Mouse (Mus musculus) thymus, postnatal 0 days (tissue): ENCODE results near the gene Rapgef4. TPM values are rescaled to one million over a fixed set of nuclear protein-coding genes. Genes with fewer than 3 reads are reported as not detected.

Experiments
- DNase-seq: peaks from one replicate; pipeline ENCODE4 v3.0.0-alpha.2; 2015; ENCODE audit warnings: low spot score
- polyA plus RNA-seq: library from polyadenylated mRNA; unstranded; fragments of >200 nt; fragmentation: Nextera tagmentation; extraction: Ambion mirVana; gene quantifications from 2 replicates; pipeline ENCODE4 v1.2.1, GENCODE M21; 2015

Rapgef4 gene
- 4.2 and 4.4 TPM in 2 replicates for polyA plus RNA-seq

GRCm38 (mm10) chr2:71980771-71981342 is at the start of gene Rapgef4:
Rapgef4 (plus strand) TSS chr2:71981240.
- DNase-seq = no peak

- DNase-seq = no peak
Observed at GRCm38 (mm10) chr2:71934046-71934445, 47.0 kb upstream of the Rapgef4 start.

- DNase-seq = no peak
Observed at GRCm38 (mm10) chr2:71936711-71937110, 44.3 kb upstream of the Rapgef4 start.

GRCm38 (mm10) chr2:71937649-71938308 is 43.3 kb upstream of the Rapgef4 start:
- DNase-seq = no peak

DNA sequence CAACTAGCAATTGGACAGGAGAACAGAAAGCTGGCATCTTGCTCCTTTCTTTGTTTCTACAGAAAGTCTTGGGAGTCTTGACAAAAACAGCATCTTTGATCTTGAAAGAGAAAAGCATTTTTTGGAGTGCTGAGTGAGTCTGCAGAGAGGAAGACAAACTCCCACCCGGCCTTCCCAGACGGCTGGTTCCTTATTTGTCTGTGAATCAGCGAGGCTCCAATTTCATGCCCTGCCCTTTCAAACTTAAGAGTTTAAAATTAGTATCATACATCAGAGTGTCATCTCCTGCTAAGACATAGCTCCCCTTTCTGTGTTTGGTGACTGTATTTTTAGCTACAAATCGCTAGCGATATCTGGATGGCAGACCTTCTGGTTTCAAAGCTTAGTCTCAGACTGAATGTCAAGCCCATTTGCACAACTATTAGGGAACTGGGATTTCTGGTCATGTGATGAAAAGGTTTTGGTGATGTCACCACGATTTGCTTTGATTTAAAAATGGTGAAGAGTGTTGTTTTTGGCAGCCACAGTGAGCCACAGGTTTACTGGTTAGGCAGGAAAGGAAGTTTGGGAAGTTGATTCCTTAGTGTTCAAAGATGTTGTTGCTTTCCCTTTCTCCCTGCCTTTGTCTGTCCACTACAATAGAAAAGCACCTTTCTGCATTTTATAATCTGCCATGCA is 42.2 kb upstream of the Rapgef4 start:
- DNase-seq = no peak

DNA sequence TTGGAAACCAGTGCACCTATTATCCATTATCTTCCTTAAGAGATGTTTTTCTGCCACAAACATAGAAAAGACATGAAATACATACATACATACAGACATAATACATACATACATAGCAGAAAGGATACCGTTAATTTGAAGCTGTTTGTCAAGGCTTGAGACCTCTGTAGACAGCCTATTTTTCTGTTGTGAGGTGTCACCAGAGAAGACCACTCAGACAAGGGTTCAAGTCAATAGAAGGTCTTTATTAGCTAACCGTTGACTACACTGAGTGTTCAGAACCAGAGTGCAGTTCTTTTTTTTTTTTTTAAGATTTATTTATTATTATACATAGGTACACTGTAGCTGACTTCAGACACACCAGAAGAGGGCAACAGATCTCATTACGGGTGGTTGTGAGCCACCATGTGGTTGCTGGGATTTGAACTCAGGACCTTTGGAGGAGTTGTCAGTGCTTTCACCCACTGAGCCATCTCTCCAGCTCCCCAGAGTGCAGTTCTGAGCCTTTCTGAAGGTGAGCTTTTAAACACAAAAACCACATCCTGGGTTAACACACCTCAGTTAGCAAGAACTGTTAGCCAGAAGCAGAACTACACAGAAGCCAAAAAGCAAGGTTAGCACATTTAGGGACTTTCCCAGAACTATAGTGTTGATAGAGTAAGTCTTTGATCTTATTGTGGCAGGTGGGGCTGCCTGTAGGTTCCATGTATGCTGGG is 39.9 kb upstream of the Rapgef4 start:
- DNase-seq = peak; percentile 66

- no peak for DNase-seq
Observed at GRCm38 (mm10) chr2:71941721-71942087, 39.3 kb upstream of the Rapgef4 start.

GRCm38 (mm10) chr2:71951212-71951611 is 29.8 kb upstream of the Rapgef4 start:
- no peak for DNase-seq

DNA sequence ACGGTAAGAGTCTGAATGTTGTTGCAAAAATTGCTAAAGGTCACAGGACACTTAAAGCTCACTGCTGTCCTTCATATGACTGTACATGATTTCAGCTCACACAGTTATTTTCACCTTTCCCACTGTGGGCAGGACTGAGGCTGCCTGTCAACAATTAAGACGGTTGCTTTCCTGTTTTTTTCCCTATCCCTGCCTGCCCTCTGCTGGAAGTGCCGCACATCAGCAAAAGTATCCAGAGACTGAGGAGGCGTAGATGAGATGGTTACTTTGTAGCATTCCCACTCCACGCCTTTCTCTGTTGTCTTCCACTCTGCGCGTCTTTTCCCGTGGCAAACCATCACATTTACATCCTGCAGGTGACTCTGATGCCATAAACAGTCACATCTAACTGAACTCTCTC is 25.4 kb upstream of the Rapgef4 start:
- DNase-seq = peak; percentile 29

DNA sequence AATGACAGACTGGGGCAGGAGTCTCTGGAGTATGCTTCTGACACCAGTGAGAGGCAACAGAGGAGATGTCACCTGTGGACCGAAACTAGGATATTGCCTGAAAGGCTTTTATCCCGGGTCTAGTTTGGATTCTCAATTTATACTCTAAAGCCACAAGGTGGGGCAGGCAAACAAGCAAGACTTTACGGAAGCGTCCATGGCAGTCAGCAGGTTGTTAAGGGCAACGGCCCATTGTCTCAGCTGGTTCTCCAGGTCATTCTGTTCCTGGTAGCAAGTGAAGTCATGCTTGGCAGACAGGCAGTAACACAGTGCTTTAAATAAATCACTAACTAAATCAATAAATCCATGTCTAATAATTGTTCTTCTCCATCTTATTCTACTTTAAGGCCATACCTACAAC is 24.6 kb upstream of the Rapgef4 start:
- no peak for DNase-seq

GRCm38 (mm10) chr2:71957951-71958350 is 23.1 kb upstream of the Rapgef4 start:
- no peak for DNase-seq

- no peak for DNase-seq
Observed at GRCm38 (mm10) chr2:71958393-71958792, 22.6 kb upstream of the Rapgef4 start.

- DNase-seq = no peak
Observed at GRCm38 (mm10) chr2:71964216-71964615, 16.8 kb upstream of the Rapgef4 start.

DNA sequence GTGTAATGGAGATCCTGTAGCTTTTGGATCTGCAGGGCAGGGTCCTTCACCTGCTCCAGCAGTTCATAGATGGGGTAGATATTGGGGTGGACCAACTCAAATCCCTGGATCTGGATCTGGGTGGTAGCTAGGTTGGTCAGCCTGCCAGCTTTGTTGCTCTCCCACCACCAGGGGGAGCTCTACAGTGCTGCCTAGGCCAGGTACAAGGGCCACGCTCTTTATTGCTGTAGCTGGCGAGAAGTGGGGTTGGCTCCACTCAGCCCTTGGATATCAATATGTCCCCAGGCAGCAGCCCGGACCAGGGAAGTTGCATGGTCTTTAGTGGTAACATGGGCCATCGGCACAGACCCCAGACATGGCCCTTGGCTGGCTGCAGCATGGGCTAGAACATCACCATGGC is 15.6 kb upstream of the Rapgef4 start:
- DNase-seq = peak; percentile 60

DNA sequence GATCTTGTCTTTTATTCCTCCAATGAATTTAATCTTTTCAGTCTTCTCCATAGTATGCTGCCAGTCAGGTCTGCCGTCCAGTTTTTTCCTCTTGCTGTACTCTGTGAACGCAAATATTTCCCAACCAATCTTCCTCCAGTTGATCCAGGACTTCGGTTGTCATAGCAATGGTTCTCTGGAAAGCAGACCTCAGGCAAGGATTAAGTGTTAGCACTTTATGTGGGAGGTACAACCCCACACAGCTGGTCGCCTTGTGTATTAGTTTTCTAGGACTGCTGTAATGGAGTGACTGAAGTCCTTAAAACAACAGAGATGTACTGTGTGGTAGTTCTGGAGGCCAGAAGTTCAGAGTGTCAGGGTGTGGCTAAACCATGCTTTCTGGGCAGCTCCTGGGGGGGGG is 14.3 kb upstream of the Rapgef4 start:
- no peak for DNase-seq

- no peak for DNase-seq
Observed at GRCm38 (mm10) chr2:71967855-71968254, 13.2 kb upstream of the Rapgef4 start.

GRCm38 (mm10) chr2:71973646-71974045 is 7.4 kb upstream of the Rapgef4 start:
- DNase-seq = no peak

DNA sequence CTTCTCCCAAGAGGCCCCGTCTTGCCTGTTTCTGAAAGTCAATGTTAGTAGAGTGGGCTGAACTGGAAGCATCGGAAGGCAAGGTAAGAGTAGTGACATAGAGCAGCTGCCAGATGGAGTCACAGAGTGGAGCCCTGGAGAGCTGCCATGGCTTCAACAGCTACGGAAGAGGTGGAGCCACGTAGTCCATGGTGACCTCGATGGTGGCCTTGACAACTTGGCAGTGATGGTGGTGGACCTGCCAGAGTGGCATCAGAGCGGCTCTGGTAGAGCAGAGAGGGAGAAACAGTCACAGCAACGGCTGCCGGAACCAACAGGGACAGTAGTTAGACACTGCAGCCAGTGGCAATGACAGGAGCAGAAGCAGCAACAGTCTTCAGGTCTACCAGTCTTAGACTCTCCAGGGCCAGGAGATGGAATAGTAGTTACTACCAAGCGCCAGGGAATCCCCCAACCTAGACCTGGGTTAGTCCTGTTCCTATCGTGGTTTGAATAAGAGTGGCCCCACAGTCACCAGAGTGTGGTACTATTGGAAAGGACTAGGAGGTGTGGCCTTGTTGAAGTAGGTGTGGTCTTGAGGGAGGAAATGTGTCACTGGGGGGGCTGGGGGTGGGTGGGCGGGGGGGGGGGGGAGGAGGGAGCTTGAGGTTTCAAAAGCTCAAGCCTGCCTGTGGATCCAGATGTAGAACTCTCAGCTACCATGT is 6.7 kb upstream of the Rapgef4 start:
- no peak for DNase-seq

- no peak for DNase-seq
Observed at GRCm38 (mm10) chr2:71979981-71980380, 1.1 kb upstream of the Rapgef4 start.

DNA sequence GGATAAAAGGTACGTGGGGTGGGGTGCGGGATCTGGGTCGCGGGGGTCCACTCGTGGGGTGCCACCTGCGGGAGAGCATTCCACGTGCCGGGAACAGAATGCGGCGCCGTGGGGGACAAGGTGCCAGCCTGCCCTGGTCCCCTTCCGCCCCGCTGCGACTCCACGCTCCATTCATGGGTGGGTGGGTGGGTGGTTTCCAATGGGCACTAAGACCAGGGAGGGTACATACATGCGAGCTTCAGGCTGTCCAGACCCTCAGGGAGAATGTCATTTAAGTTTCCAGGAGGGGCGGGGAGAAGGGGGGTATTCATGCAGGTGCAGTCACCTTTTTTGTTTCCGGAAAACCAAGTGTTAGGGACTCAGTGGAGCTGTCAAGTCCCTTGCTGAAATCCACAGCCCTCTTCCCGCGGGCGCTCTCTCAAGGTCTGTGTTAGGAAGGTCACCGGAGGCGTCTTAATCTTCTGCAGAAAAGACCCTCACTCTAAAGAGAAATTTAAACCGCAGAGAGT is 357 bp downstream of the Rapgef4 start:
- no peak for DNase-seq

- DNase-seq = no peak
Observed at GRCm38 (mm10) chr2:71981896-71982295, 856 bp downstream of the Rapgef4 start.
